Mouse (Mus musculus) embryo, embryonic 11 days (tissue): ENCODE results near the gene Ankdd1b.

Experiments used
- DNase-seq: peaks from one replicate; pipeline ENCODE4 v3.0.0-alpha.2; 2015

Ankdd1b gene

DNA sequence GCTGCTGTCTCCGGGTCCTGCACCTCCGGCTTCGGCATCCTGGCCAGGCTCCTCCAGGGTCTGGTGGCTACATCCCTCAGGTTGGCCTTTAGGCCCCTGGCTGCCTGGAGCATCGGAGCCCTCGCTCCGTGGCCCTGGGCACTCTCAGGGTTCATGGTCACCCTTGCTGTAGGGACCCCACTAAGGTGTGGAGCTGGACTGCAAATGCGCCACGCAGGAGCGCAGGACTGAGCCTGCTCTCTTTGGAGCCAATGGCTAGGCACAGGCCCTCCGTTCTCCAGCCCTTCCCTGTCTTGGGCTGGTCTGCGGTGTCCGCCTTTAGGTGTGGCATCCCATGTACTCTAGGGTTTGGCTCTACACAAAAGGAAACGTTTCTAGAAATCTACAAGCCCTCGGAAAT is at the start of gene Ankdd1b:
Gene Ankdd1b (minus strand): TSS at position 242 of the 400 bp plus-strand sequence.
- DNase-seq: no peak

- DNase-seq: no peak
Observed at GRCm38 (mm10) chr13:96517335-96517734, 46.3 kb upstream of the Ankdd1b start.

DNA sequence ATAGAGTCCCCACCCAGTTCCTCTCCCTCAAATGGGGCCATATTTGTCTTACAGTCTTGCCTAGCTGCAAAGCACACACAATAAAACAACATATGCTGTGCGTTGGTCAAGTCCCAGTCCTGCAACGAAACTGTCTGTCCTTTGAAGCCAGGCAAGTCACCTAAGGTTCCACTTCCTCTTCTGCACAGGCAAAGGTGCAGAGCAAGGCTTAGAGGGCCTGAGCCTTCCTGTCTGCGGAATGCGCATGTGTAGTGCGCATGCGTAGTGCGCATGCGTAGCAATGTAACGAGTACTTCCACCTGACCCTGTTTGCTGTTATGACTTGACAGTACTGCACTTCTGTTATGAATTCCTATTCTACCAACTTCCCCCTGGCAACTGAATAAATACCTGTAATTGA is 45.3 kb upstream of the Ankdd1b start:
- DNase-seq: no peak

DNA sequence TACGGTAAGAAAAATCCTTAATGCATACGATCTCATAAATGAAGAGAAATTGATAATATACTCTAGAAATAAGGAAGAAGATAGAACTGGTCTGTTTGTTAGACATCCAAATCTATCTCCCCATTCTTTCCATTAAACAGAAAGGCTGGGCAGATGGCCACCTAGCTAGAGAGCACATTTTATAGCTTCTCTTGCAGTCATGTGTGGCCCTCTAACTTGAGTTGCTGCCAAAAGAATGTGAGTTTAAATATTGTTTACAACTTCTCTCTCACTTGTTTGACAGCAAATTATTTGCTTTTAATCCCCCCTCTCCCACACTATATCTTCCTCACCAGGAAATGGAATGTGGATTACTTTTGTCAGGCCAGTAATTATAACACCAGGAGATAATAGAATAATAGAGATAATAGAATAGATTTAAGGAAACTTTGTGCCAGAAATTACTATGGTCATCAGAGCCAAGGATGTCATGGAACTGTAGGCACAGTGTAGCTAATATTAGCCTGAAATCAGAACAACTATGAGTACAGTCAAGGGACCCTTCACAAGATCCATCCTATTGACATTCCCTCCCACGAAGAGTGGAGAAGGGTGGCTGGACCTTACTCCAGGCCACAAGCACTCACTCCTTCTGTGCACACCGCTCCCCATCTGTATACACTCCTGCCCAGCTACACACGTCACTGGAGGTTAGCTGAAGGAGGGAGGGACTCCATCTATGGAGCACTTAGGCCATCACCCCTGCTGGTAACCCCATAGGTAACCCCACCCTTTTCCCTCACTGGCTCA is 43.4 kb upstream of the Ankdd1b start:
- no peak for DNase-seq

GRCm38 (mm10) chr13:96511893-96512292 is 40.9 kb upstream of the Ankdd1b start:
- no peak for DNase-seq

DNA sequence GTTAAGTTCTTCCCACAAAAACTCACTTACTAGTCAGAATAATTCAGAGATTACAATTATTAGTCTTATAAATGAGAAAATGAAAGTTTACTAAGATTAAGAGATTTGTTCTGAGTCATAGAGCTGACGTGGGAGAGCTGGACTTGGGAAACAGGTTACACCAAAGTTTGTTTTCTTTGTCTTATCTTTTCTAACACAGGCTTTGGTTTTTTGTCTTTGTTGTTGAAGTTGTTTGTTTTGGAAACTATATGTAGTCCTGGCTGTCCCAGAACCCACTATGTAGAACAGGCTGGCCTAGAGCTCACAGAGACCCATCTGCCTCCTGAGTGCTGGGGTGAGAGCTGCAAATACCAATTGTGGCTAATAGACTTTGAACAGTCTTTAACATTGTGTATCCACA is 40.3 kb upstream of the Ankdd1b start:
- no peak for DNase-seq

GRCm38 (mm10) chr13:96510635-96511034 is 39.6 kb upstream of the Ankdd1b start:
- DNase-seq: no peak

DNA sequence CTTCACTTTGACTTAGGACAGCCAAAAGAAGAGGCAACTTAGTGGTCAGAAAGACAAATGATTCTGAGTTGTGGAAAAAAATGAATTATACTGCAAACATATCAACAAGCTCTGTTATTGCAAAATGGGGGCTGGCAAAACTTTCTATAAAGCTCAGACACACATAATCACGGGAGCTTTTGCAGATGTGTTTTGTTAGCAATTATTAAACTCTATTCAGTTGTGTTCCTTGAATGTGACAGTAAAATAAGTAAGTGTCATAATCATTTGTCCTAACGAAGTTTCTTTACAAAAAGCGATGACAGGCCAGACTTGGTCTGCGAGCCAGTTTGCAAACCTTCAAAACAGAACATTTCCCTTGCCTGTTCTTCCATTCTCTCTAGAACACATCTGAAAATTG is 36.5 kb upstream of the Ankdd1b start:
- DNase-seq: no peak

- no peak for DNase-seq
Observed at GRCm38 (mm10) chr13:96506313-96506712, 35.3 kb upstream of the Ankdd1b start.

GRCm38 (mm10) chr13:96505661-96506060 is 34.7 kb upstream of the Ankdd1b start:
- DNase-seq: no peak

GRCm38 (mm10) chr13:96499891-96500290 is 28.9 kb upstream of the Ankdd1b start:
- no peak for DNase-seq

GRCm38 (mm10) chr13:96496630-96497029 is 25.6 kb upstream of the Ankdd1b start:
- DNase-seq: no peak

DNA sequence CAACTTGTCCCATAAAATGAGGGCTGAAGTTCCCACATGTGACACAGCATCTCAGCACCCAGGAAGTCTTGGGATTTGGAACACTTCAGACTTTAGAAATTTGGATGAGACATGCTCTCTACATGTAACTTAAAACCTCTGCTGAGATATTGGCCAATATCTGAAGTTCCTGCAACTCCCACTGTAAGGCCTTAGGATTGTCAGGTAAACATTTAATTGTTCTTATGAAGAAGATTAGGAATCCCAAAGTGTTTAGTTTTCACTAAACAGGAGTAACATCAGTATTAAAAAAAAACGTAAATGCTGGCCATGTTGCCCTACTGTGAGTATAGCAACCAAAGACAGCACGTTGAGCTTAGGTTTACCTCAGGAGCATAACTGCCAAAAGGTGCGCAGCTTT is 19.4 kb upstream of the Ankdd1b start, which contains the start of gene Gm17622:
Gene Gm17622 (plus strand): TSS at position 301 of the 400 bp plus-strand sequence.
- DNase-seq: no peak

DNA sequence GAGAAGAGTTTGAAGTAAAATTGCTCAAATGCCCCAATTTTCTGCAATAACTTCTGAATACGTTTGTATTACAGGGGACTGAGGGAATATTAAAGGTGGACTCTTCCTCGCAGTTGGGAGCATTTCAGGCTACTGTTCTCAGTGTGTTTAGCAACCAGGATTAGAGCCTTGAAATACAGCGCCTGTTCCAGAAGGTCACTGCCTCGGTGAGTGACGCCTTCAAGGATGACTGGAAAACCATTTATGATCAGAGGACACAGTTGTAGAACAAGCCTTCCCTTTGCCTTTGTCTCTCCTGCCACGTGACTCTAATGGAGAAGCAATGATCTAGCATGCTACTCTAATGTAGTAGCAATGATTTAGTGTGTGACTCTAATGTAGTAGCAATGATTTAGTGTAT is 17.0 kb upstream of the Ankdd1b start:
- DNase-seq: no peak

GRCm38 (mm10) chr13:96487230-96487629 is 16.2 kb upstream of the Ankdd1b start:
- DNase-seq: no peak

- no peak for DNase-seq
Observed at GRCm38 (mm10) chr13:96478991-96479390, 8.0 kb upstream of the Ankdd1b start.

GRCm38 (mm10) chr13:96477226-96477625 is 6.2 kb upstream of the Ankdd1b start:
- DNase-seq: no peak

- DNase-seq: no peak
Observed at GRCm38 (mm10) chr13:96470556-96470955, 442 bp downstream of the Ankdd1b start.

- DNase-seq: no peak
Observed at GRCm38 (mm10) chr13:96468678-96469077, 2.3 kb downstream of the Ankdd1b start.

DNA sequence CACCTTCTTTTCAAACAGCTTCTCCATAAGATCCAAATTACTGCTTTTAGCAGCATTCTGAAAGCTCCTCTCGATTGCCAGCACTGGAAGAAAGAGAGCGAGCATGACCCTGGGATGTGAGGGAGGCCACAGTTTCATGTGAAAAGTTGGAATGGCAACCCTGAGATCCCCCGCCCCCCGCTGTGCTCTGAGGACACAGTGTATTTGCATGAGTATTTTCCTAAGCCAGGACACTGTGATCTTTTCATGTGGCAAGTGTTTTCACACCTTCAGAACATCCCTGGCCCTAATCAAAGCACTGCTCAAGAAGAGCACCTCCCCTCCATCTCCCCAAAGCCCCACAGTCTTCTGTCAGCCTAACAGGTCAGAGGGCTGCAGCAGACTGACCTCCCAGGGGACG is 5.7 kb downstream of the Ankdd1b start:
- DNase-seq: no peak

GRCm38 (mm10) chr13:96462644-96463043 is 8.4 kb downstream of the Ankdd1b start:
- no peak for DNase-seq

- DNase-seq: no peak
Observed at GRCm38 (mm10) chr13:96458606-96459005, 12.4 kb downstream of the Ankdd1b start.

GRCm38 (mm10) chr13:96458018-96458417 is 13.0 kb downstream of the Ankdd1b start:
- no peak for DNase-seq

DNA sequence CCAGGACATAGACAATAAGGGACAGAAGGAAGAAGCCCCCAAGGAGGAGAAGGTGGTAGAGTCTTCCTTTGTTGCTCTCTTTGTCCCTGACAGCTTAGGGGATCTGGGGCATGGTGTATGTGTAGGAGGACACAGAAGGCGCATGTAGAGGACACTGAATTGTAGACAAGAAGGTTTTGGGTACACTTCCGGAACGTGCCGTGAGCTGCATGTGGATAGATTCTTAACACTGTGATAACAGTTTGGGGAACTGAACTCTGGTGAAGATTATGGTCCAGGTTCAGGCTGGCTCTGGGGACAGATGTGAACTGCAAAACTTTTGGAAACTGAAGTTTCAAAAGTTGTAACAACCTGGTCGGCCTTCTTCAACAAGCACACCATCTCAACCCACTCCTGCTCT is 13.4 kb downstream of the Ankdd1b start:
- no peak for DNase-seq

DNA sequence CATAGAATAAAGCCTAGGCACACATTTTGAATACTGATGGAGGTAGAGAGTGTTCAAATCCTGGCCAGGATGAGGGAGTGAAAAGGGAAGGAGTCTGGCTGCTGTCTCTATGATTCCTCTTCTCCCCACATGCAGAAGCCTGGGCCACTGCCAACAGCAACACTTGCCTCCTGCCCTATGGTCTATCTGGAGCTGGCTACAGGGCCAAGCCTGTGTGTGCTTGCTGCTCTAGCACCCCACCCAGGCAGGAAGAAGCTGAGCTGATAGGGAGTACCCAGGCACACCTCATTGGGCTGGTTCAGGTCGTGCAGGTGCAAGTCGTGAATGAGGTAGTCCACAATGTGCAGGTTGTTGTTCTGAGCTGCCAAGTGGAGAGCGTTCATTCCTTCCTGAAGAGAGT is 16.7 kb downstream of the Ankdd1b start:
- no peak for DNase-seq
